Mouse (Mus musculus): ENCODE data around the gene Ctnna3. TPM values are rescaled to one million over a fixed set of nuclear protein-coding genes. Genes with fewer than 3 reads are reported as not detected.
A peak's percentile ranks its signal among the peaks of the same experiment; 100 is the strongest.

The Ctnna3 gene
- polyA plus RNA-seq, 1 experiment from 2014 or later, result 1.1 TPM

GRCm38 (mm10) chr10:64082345-64082744, 652.4 kb downstream of the Ctnna3 start:
- no peak overlapping the region for H3K9ac ChIP-seq (replicated peaks; ENCODE audit: low read depth, low read length)
- 78% methylated on average over 3 of the region's 3 CpGs for WGBS
- H3K27me3 ChIP-seq (replicated peaks; ENCODE audit: control insufficient read depth, insufficient read depth, low read length), result no peaks in the 10 kb centered on the region
- no peak overlapping the region for H3K4me2 ChIP-seq (ENCODE audit: low read length)
- ATAC-seq, result no peak
- no peaks in the 10 kb centered on the region for H3K9me3 ChIP-seq (ENCODE audit: control insufficient read depth, low read length)
- H3K27ac ChIP-seq (ENCODE audit: low read length), result no peak overlapping the region
- no peak overlapping the region for H3K4me3 ChIP-seq (replicated peaks; ENCODE audit: low read length)
- H3K36me3 ChIP-seq (ENCODE audit: control insufficient read depth, insufficient read depth), result no peaks in the 10 kb centered on the region
- peaks cover 12% of the 10 kb centered on the region for H3K4me1 ChIP-seq (replicated peaks; ENCODE audit: control insufficient read depth, insufficient read depth, low read length)

GRCm38 (mm10) chr10:64083813-64084212, 653.9 kb downstream of the Ctnna3 start:
- Histone ChIP-seq H3K27me3 (replicated peaks; ENCODE audit: control insufficient read depth, insufficient read depth, low read length) (0 out of 2 replicates have a peak, but pooled peaks cover 4% of the 10 kb centered on the region), H3K4me1 (replicated peaks; ENCODE audit: control insufficient read depth, insufficient read depth, low read length) (peaks cover 24% of the 10 kb centered on the region), H3K9ac (replicated peaks; ENCODE audit: low read depth, low read length) (0 out of 2 replicates have a peak overlapping the region, but pooled peaks have one; percentile 3), H3K9me3 (ENCODE audit: control insufficient read depth, low read length) (no peaks in the 10 kb centered on the region), H3K36me3 (ENCODE audit: control insufficient read depth, insufficient read depth) (no peaks in the 10 kb centered on the region), H3K4me2 (ENCODE audit: low read length) (peak overlapping the region; percentile 43), H3K4me3 (replicated peaks; ENCODE audit: low read length) (peak overlapping the region; percentile 26), H3K27ac (ENCODE audit: low read length) (no peak overlapping the region)
- WGBS, result 55% methylated on average over 11 of the region's 11 CpGs
- ATAC-seq, result no peak

- ATAC-seq, result peak; percentile 29; the same call in 1 of the 2 replicates
- Histone ChIP-seq H3K27me3 (replicated peaks; ENCODE audit: control insufficient read depth, insufficient read depth, low read length) (0 out of 2 replicates have a peak, but pooled peaks cover 4% of the 10 kb centered on the region), H3K36me3 (ENCODE audit: control insufficient read depth, insufficient read depth) (no peaks in the 10 kb centered on the region), H3K4me2 (ENCODE audit: low read length) (peak overlapping the region; percentile 43), H3K4me3 (replicated peaks; ENCODE audit: low read length) (peak overlapping the region; percentile 31), H3K9ac (replicated peaks; ENCODE audit: low read depth, low read length) (no peak overlapping the region), H3K9me3 (ENCODE audit: control insufficient read depth, low read length) (no peaks in the 10 kb centered on the region), H3K27ac (ENCODE audit: low read length) (no peak overlapping the region), H3K4me1 (replicated peaks; ENCODE audit: control insufficient read depth, insufficient read depth, low read length) (peaks cover 28% of the 10 kb centered on the region)
- 28% methylated on average over 4 of the region's 4 CpGs for WGBS
Observed at GRCm38 (mm10) chr10:64084465-64084864, 654.6 kb downstream of the Ctnna3 start.

- Histone ChIP-seq H3K27me3 (replicated peaks; ENCODE audit: control insufficient read depth, insufficient read depth, low read length) (0 out of 2 replicates have a peak, but pooled peaks cover 4% of the 10 kb centered on the region), H3K36me3 (ENCODE audit: control insufficient read depth, insufficient read depth) (no peaks in the 10 kb centered on the region), H3K4me3 (replicated peaks; ENCODE audit: low read length) (peak overlapping the region; percentile 58), H3K9ac (replicated peaks; ENCODE audit: low read depth, low read length) (peak overlapping the region; percentile 16; the same call in 1 of the 2 replicates), H3K4me1 (replicated peaks; ENCODE audit: control insufficient read depth, insufficient read depth, low read length) (peaks cover 38% of the 10 kb centered on the region), H3K4me2 (ENCODE audit: low read length) (peak overlapping the region; percentile 83), H3K27ac (ENCODE audit: low read length) (no peak overlapping the region), H3K9me3 (ENCODE audit: control insufficient read depth, low read length) (no peaks in the 10 kb centered on the region)
- no peak for ATAC-seq
- 59% methylated on average over 16 of the region's 16 CpGs for WGBS
Observed at GRCm38 (mm10) chr10:64086183-64086566, 656.3 kb downstream of the Ctnna3 start.

GRCm38 (mm10) chr10:64086567-64087391, 656.9 kb downstream of the Ctnna3 start:
- no peaks in the 10 kb centered on the region for H3K36me3 ChIP-seq (ENCODE audit: control insufficient read depth, insufficient read depth)
- H3K9me3 ChIP-seq (ENCODE audit: control insufficient read depth, low read length), result no peaks in the 10 kb centered on the region
- H3K27ac ChIP-seq (ENCODE audit: low read length), result no peak overlapping the region
- H3K4me3 ChIP-seq (replicated peaks; ENCODE audit: low read length), result peak overlapping the region; percentile 58
- H3K4me1 ChIP-seq (replicated peaks; ENCODE audit: control insufficient read depth, insufficient read depth, low read length), result peaks cover 38% of the 10 kb centered on the region
- peak overlapping the region; percentile 71 for H3K9ac ChIP-seq (replicated peaks; ENCODE audit: low read depth, low read length)
- H3K27me3 ChIP-seq (replicated peaks; ENCODE audit: control insufficient read depth, insufficient read depth, low read length), result 0 out of 2 replicates have a peak, but pooled peaks cover 4% of the 10 kb centered on the region
- 0 out of 2 replicates have a peak, but pooled peaks have one; percentile 5 for ATAC-seq
- 4% methylated on average over 12 of the region's 12 CpGs for WGBS
- H3K4me2 ChIP-seq (ENCODE audit: low read length), result peak overlapping the region; percentile 83

GRCm38 (mm10) chr10:64087521-64087920, 657.6 kb downstream of the Ctnna3 start:
- peak overlapping the region; percentile 58 for H3K4me3 ChIP-seq (replicated peaks; ENCODE audit: low read length)
- no peaks in the 10 kb centered on the region for H3K9me3 ChIP-seq (ENCODE audit: control insufficient read depth, low read length)
- H3K4me2 ChIP-seq (ENCODE audit: low read length), result peak overlapping the region; percentile 83
- 0% methylated on average over 12 of the region's 12 CpGs for WGBS
- peaks cover 38% of the 10 kb centered on the region for H3K4me1 ChIP-seq (replicated peaks; ENCODE audit: control insufficient read depth, insufficient read depth, low read length)
- no peak for ATAC-seq
- 0 out of 2 replicates have a peak, but pooled peaks cover 4% of the 10 kb centered on the region for H3K27me3 ChIP-seq (replicated peaks; ENCODE audit: control insufficient read depth, insufficient read depth, low read length)
- H3K27ac ChIP-seq (ENCODE audit: low read length), result no peak overlapping the region
- H3K9ac ChIP-seq (replicated peaks; ENCODE audit: low read depth, low read length), result peak overlapping the region; percentile 71
- no peaks in the 10 kb centered on the region for H3K36me3 ChIP-seq (ENCODE audit: control insufficient read depth, insufficient read depth)

GRCm38 (mm10) chr10:64087936-64088773, 658.3 kb downstream of the Ctnna3 start:
- ATAC-seq, result no peak
- H3K9ac ChIP-seq (replicated peaks; ENCODE audit: low read depth, low read length), result peak overlapping the region; percentile 71
- 5% methylated on average over 26 of the region's 26 CpGs for WGBS
- H3K27ac ChIP-seq (ENCODE audit: low read length), result no peak overlapping the region; the same call in 1 of the 2 replicates
- H3K36me3 ChIP-seq (ENCODE audit: control insufficient read depth, insufficient read depth), result no peaks in the 10 kb centered on the region
- 0 out of 2 replicates have a peak, but pooled peaks cover 4% of the 10 kb centered on the region for H3K27me3 ChIP-seq (replicated peaks; ENCODE audit: control insufficient read depth, insufficient read depth, low read length)
- H3K4me1 ChIP-seq (replicated peaks; ENCODE audit: control insufficient read depth, insufficient read depth, low read length), result peaks cover 38% of the 10 kb centered on the region
- no peaks in the 10 kb centered on the region for H3K9me3 ChIP-seq (ENCODE audit: control insufficient read depth, low read length)
- H3K4me3 ChIP-seq (replicated peaks; ENCODE audit: low read length), result peak overlapping the region; percentile 58
- H3K4me2 ChIP-seq (ENCODE audit: low read length), result peak overlapping the region; percentile 83

- peak overlapping the region; percentile 83 for H3K4me2 ChIP-seq (ENCODE audit: low read length)
- 22% methylated on average over 19 of the region's 19 CpGs for WGBS
- H3K27me3 ChIP-seq (replicated peaks; ENCODE audit: control insufficient read depth, insufficient read depth, low read length), result 0 out of 2 replicates have a peak, but pooled peaks cover 4% of the 10 kb centered on the region
- ATAC-seq, result no peak
- H3K4me1 ChIP-seq (replicated peaks; ENCODE audit: control insufficient read depth, insufficient read depth, low read length), result peaks cover 38% of the 10 kb centered on the region
- H3K9ac ChIP-seq (replicated peaks; ENCODE audit: low read depth, low read length), result peak overlapping the region; percentile 71
- H3K9me3 ChIP-seq (ENCODE audit: control insufficient read depth, low read length), result no peaks in the 10 kb centered on the region
- H3K36me3 ChIP-seq (ENCODE audit: control insufficient read depth, insufficient read depth), result no peaks in the 10 kb centered on the region
- no peak overlapping the region for H3K27ac ChIP-seq (ENCODE audit: low read length)
- H3K4me3 ChIP-seq (replicated peaks; ENCODE audit: low read length), result peak overlapping the region; percentile 58
Observed at GRCm38 (mm10) chr10:64088774-64089460, 659.0 kb downstream of the Ctnna3 start.
